Mouse (Mus musculus) kidney, adult 2 months (tissue): Measurements from ENCODE around the gene Nacad. TPM values are rescaled to one million over a fixed set of nuclear protein-coding genes. Genes with fewer than 3 reads are reported as not detected.

Experiments used
- DNase-seq: peaks from one replicate; pipeline ENCODE4 v3.0.0; 2021
- H3K27ac ChIP-seq: fragments of 200-500 bp; 2 replicates; pipeline ENCODE4 v1.5.1; 2012; ENCODE audit warnings: low read depth, low read length, control low read depth, inconsistent platforms; ENCODE audit not compliant: insufficient read depth
- H3K27me3 ChIP-seq: fragments of 200-500 bp; replicated peaks from 2 replicates; pipeline ENCODE4 v1.6.1; 2012; ENCODE audit warnings: mild to moderate bottlenecking, moderate library complexity, low read length, inconsistent platforms; ENCODE audit not compliant: control insufficient read depth, insufficient read depth
- H3K36me3 ChIP-seq: fragments of 200-500 bp; 2 replicates; pipeline ENCODE4 v1.6.1; 2012; ENCODE audit warnings: mild to moderate bottlenecking, moderate library complexity, low read length, inconsistent platforms; ENCODE audit not compliant: control insufficient read depth, insufficient read depth
- H3K4me1 ChIP-seq: fragments of 200-500 bp; 2 replicates; pipeline ENCODE4 v1.6.1; 2011; ENCODE audit warnings: low read length; ENCODE audit not compliant: control insufficient read depth, insufficient read depth
- H3K4me3 ChIP-seq: fragments of 200-500 bp; 2 replicates; pipeline ENCODE4 v1.5.1; 2011; ENCODE audit warnings: mild to moderate bottlenecking, low read depth, low read length, control low read depth; ENCODE audit not compliant: insufficient read depth
- CTCF ChIP-seq: fragments of 200-500 bp; conservative IDR thresholded peaks from 2 replicates; pipeline ENCODE4 v1.5.1; 2011; ENCODE audit warnings: low read depth, mild to moderate bottlenecking, control low read depth, low read length, moderate library complexity, mixed read lengths; ENCODE audit not compliant: insufficient read depth, insufficient read length
- POLR2A ChIP-seq: fragments of 200-500 bp; IDR thresholded peaks from one replicate; pipeline ENCODE4 v1.6.1; 2011; ENCODE audit warnings: low read depth, low read length, control low read depth
- WGBS: fragments of 180-500 bp; shearing (Covaris S2); methylation state at CpG from one replicate; pipeline ENCODE4 v1.1.7; 2018; 5-methylcytosine and 5-hydroxymethylcytosine counted together
- polyA plus RNA-seq: library from polyadenylated mRNA; depleted of rRNA; stranded (reverse); fragments of >200 nt; gene quantifications from 2 replicates; pipeline ENCODE4 v1.2.3, GENCODE M21; 2012

Nacad gene
- polyA plus RNA-seq, 1 experiment: 2.7 TPM

DNA sequence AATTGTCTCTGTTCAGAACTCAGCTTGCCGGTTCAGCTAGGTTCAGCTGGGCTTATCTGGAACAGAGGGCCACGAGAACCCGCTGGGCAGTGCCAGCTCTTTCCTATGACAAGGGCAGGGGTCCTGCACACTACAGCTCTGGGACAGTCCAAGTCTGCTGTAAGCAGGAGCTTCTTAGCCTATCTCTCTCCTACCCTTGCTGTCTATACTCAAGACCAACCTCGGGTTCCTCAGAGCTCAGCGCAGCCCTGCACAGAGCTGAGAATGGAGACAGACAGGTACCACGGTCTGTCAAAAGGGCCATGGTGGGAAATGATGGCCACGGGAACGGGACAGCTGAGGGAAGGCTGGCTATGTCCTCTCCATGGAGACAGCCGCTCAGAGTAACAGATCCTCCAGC lies 2.6 kb downstream of the Nacad start:
- Histone ChIP-seq H3K36me3 (no peaks in the 10 kb centered on the region), H3K27ac (no peak overlapping the region), H3K4me3 (no peak overlapping the region), H3K27me3 (no peaks in the 10 kb centered on the region), H3K4me1 (no peaks in the 10 kb centered on the region; the same call in 1 of the 2 replicates)
- no peak for DNase-seq
- TF ChIP-seq POLR2A: no peak
- TF ChIP-seq CTCF: no peak
- 75% methylated on average over 9 of the region's 9 CpGs for WGBS

DNA sequence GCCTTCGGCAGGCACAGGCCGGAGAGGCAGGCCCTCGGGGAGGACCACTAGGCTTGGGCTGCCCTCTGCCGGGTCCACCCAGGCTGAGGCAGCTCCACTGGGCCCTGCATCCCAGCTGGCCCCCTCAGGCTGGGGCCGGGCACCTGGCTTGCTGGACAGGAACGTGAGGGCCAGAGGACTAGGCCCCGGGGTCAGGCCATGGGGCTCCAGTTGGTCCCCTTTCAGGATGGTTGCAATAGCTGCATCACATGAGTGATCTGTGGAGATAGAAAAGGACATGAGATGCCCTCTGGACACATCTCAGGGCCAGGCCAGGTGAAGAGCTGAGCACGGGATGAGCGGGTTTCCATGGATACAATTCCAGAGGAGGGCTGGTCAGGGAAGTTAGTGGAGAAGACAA lies 3.2 kb downstream of the Nacad start:
- Histone ChIP-seq H3K27me3 (no peaks in the 10 kb centered on the region), H3K4me3 (no peak overlapping the region), H3K36me3 (no peaks in the 10 kb centered on the region), H3K4me1 (no peaks in the 10 kb centered on the region; the same call in 1 of the 2 replicates), H3K27ac (no peak overlapping the region)
- no peak for TF ChIP-seq CTCF
- no peak for TF ChIP-seq POLR2A
- 75% methylated on average over 9 of the region's 9 CpGs for WGBS
- no peak for DNase-seq

DNA sequence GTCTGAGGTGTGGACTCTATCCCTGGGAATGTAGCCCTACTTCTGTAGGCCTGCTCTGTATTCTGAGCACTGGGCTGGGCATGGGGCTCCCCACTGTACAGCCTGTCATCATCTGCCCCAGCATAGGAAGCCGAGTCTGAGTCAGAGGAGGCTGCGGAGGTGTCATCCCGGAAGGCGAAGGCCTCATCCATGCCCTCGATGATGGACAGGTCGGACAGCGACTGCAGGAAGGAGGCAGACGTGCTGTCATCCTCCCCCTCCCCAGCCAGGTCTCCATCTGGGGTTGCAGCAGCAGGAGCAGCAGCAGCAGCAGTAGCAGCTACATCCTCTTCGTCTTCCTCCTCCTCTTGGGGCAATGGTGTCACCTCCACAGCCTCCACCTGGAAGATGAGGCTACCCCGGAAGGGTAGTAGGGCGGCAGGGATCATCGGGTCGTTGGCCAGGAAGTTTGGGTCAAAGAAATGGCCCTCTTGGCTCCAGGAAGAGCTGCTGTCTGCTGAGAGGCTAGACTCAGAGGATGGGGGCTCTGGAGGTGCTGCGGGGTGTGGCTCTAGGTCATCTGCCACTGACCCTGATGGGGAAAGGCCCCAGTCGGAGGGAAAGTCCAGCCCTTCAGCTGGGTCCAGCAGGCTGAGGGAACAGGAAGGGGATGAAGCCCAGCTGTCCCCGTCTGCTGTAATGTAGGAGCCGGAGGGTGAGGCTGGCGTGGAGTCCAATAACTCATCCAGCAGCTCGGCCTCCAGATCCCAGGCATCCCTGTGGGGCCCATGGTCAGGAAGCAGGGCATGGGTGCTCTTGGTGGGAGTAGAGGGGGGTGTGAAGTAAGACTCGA lies 4.0 kb downstream of the Nacad start:
- TF ChIP-seq CTCF (no peak), POLR2A (no peak)
- Histone ChIP-seq H3K4me3 (no peak overlapping the region), H3K27me3 (no peaks in the 10 kb centered on the region), H3K27ac (no peak overlapping the region), H3K36me3 (no peaks in the 10 kb centered on the region), H3K4me1 (no peaks in the 10 kb centered on the region; the same call in 1 of the 2 replicates)
- WGBS: 40% methylated on average over 20 of the region's 20 CpGs
- no peak for DNase-seq

DNA sequence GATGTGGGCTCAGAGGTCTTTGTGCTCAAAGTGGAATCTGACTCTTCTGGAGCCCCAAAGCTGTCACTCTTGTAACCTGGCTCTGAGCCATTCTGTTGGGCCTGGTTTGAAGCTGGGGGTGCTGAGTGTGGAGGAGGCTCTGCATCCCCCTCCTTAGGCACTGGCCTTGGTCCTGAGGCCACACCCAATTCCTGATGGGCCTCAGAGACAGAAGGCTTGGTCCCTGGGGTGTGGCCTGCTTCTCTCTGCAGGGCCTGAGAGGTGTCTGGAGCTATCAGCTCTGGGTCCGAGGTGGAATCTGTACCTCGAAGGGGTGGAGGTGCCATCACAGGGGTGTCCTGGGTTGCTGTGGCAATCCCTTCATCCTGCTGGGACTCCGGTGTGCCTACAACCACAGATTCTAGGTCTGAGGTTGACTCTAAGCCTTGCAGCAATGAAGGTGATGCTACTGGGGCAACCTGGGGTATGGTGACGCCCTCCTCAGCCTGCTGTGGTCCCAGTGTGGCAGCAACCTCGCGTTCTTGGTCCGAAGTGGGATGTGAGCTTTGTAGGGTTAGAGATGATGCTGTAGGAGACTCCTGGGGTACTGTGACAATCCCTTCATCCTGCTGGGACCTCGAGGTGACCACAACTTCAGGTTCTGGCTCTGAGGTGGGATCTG lies 5.4 kb downstream of the Nacad start:
- H3K36me3 ChIP-seq: no peaks in the 10 kb centered on the region
- H3K27ac ChIP-seq: no peak overlapping the region
- WGBS: 90% methylated on average over 8 of the region's 8 CpGs
- H3K27me3 ChIP-seq: no peaks in the 10 kb centered on the region
- H3K4me3 ChIP-seq: no peak overlapping the region
- TF ChIP-seq POLR2A (no peak), CTCF (no peak)
- DNase-seq: no peak
- H3K4me1 ChIP-seq: no peaks in the 10 kb centered on the region

DNA sequence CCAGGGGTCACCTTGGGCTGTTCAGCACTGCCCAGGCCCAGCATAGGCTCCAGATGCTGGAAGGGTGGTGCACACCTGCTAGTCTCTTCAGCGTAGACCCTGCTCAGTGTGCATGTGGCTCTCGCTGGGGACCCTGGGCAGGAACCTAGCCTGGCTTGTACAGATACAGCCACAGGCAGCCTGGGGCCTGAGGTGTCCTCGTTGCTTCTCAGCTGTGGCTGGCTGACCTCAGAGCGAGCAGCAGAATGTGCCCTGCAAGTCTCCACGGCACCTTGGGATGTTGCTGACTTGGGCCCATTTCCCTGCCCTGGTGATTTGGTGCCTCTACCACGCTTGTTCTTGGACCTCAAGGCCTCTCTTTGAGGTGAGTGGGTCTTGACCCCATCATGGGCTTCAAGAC lies 6.0 kb downstream of the Nacad start:
- 88% methylated on average over 6 of the region's 6 CpGs for WGBS
- no peaks in the 10 kb centered on the region for H3K27me3 ChIP-seq
- no peak for DNase-seq
- no peaks in the 10 kb centered on the region for H3K4me1 ChIP-seq
- H3K4me3 ChIP-seq: no peak overlapping the region
- H3K27ac ChIP-seq: no peak overlapping the region
- TF ChIP-seq POLR2A (no peak), CTCF (no peak)
- H3K36me3 ChIP-seq: no peaks in the 10 kb centered on the region

DNA sequence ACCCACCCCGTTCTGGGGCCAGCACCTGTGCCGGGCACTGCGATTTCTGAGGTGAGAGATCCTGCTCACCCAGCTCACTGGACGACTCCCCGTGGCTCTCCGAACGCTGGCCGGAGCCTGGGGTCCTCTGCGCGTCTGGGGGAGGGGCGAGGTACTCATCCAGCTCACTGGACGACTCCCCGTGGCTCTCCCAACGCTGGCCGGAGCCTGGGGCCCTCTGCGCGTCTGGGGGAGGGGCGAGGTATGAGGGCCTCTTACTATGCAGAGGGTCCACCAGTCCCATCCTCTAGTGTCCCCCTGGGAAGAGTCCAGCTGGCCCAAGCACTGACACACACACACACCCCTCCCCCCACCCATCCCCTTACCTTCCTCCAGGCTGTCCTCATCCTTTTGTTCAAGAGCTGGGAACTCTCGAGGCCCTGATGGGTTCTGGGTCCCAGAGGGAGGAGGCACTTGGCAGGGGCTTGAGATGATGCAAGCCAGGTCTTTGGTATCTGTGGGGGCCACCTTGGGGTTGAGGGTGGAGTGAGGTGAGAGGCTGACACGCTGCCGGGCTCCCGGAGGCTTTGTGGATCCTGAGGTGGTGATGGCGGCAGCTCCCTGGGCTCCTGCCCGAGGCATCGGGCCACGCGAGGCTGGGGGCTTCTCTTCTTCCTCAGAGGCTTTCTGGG lies 6.7 kb downstream of the Nacad start:
- DNase-seq: no peak
- TF ChIP-seq CTCF (no peak), POLR2A (no peak)
- 48% methylated on average over 27 of the region's 27 CpGs for WGBS
- H3K36me3 ChIP-seq: no peaks in the 10 kb centered on the region
- H3K27me3 ChIP-seq: no peaks in the 10 kb centered on the region
- no peak overlapping the region for H3K27ac ChIP-seq
- H3K4me1 ChIP-seq: no peaks in the 10 kb centered on the region
- H3K4me3 ChIP-seq: no peak overlapping the region
